Mouse (Mus musculus) frontal cortex, adult 2 months (tissue): ENCODE data around the gene Cdh12. TPM values are rescaled to one million over a fixed set of nuclear protein-coding genes. Genes with fewer than 3 reads are reported as not detected.
A peak's percentile ranks its signal among the peaks of the same experiment; 100 is the strongest.
"Not testable (repeated sequence)": the region's sequence is repeated elsewhere in the genome, so short reads cannot be mapped to it uniquely, and the experiment has no call there.

Experiments
- DNase-seq, 2 experiments: peaks; one replicate each; pipeline ENCODE4 v3.0.0; 2022; ENCODE audit warnings: low spot score in 1 of 2; ENCODE audit errors: extremely low spot score in 1 of 2
- polyA plus RNA-seq: library from polyadenylated mRNA; depleted of rRNA; stranded (reverse); fragments of >200 nt; gene quantifications from 2 replicates; pipeline ENCODE4 v1.2.3, GENCODE M21; 2012

Cdh12 gene
- polyA plus RNA-seq, 1 experiment: 4.7 TPM

DNA sequence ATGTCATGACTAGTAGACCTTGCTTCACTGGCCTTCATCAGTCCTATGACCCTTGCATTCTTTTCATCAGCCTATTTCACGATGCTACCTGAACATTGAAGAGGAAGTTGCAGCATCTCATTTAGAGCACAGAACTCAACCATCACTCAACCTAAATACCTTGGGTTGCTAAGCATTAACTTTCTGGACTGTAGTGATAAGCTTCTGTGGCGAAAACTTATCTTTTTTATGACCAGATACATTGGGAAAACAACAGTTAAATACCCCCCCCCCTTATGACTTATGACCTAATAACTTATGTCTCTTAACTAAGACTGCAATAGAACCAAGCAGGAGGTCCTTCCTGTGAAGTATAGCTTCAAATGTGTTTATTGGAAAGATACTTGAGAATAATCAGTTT is 620.2 kb downstream of the Cdh12 start:
- DNase-seq: no peak

GRCm38 (mm10) chr15:21092824-21093223 is 643.8 kb downstream of the Cdh12 start:
- DNase-seq: no peak

GRCm38 (mm10) chr15:21109009-21109841 is 660.2 kb downstream of the Cdh12 start:
- DNase-seq: peak in 1 of 2 experiments; percentile 34

- DNase-seq: peak in 1 of 2 experiments; percentile 17
These were observed 660.9 kb downstream of the Cdh12 start for GRCm38 (mm10) chr15:21109889-21110500.

DNA sequence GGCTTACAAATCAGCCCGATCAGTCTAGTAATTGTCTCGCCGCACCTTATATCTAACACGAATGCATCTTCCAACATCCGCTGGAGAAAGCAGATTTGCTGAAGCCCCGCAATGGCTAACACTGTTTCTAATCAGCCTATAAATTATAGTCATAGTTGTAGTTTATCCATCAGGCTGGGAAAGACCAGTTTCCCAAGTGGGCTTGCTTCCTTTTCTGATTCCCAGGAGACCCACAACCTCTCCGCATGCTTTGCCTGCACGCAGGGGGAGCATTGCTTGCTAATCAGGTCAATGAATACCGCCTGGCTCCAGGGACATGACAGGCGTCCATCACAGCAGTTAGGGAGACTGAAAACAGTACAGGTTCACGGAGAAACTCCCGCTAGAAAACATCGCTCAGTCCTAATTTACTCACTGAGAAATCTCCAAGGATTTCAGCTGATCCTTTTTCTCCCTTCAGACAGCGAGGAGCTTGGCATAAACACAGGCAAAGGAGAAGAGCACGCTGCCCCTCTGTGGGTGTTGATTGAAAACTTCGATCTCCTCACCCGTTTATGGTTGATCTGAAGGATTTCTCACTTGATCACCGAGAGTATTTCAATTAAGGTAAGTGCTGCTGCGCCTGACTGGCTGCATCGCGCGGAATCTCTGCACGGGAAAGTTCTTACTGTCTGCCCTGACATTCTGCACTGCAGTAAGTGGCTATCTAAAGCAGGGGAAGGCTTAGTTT is 662.0 kb downstream of the Cdh12 start:
- peak in 1 of 2 experiments; percentile 33 for DNase-seq

GRCm38 (mm10) chr15:21114775-21115174 is 665.7 kb downstream of the Cdh12 start:
- DNase-seq: not testable (repeated sequence)

DNA sequence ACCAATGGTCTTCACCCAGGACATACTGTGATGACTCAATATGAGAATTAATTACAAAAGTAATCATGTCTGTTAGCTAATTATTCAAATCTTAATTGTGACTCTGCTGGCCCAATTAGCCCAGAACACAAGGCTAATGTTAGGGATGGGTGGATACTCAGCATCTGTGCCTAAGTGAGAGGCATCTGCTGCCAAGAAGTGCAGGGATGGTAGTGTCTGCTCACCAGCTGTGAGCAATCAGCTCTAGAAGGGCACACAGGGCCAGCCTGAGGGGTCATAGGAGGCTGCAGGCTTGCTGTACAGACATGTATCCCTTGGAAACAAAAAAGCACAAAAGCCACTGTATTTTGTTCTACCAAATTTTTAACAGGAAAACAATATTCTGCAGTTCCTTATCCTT is 681.6 kb downstream of the Cdh12 start:
- DNase-seq: no peak

- DNase-seq: no peak
These were observed 683.9 kb downstream of the Cdh12 start for GRCm38 (mm10) chr15:21132999-21133398.

- no peak for DNase-seq
These were observed 697.8 kb downstream of the Cdh12 start for GRCm38 (mm10) chr15:21146896-21147295.

DNA sequence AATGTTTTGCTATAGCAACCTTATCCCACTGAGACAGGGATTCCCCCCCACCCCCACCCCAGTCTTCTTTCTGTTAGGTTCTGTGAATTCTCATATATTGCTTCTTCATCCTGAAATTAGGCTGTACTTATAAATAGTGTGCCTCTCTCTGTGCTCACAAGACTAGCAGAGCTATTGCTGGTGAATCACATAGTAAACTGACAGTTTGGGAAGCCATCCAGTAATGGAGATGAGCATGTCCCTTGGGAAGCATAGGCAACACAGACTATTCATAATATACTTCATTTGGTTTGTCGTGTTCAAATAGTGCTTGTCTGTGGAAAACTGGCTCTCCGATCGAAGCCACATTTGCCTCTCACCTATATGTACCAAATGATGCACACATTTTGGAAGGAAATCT is 704.5 kb downstream of the Cdh12 start:
- peak in 1 of 2 experiments; percentile 47 for DNase-seq

DNA sequence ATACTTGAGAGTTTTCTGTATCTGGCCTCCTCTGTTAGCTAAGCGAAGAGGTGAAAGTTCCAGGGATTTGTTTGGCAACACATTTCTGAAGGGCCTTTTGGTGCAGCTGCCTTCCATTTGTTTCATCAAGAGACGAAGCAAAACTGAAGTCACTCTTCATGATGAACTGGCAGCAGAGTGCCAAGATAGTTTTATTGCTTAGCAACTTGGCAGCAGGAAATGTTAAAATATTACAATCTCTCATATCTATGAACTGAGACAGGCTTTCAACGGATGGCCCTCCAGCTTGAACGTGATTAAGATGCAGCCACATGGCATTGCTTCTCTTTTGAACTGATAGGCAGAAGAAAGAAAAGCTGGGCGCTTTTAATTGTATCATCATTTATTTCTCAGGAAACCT is 730.7 kb downstream of the Cdh12 start:
- peak in 1 of 2 experiments; percentile 26 for DNase-seq

GRCm38 (mm10) chr15:21180191-21180590 is 731.1 kb downstream of the Cdh12 start:
- peak in 1 of 2 experiments; percentile 22 for DNase-seq

DNA sequence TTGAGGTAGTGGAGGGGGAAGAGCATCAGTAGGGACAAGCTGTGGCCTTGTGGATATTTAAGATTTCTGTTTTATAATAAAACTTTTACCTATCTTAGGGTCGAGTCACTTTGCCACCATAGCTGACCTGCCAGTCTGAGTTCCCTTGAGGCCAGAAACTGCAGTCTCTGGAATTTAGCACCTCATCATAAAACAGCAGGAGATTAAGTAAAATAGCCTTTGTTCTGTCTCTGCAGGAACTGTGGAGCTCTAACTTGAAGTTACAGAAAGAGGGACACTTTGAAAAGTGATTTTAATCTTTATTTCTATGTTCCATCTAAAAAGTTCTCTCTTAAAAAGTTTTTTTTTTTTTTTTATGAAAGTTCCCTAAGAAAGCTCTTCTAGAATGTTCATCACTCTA is 736.7 kb downstream of the Cdh12 start:
- no peak for DNase-seq

GRCm38 (mm10) chr15:21210089-21210488 is 761.0 kb downstream of the Cdh12 start:
- peak in 1 of 2 experiments; percentile 31 for DNase-seq

DNA sequence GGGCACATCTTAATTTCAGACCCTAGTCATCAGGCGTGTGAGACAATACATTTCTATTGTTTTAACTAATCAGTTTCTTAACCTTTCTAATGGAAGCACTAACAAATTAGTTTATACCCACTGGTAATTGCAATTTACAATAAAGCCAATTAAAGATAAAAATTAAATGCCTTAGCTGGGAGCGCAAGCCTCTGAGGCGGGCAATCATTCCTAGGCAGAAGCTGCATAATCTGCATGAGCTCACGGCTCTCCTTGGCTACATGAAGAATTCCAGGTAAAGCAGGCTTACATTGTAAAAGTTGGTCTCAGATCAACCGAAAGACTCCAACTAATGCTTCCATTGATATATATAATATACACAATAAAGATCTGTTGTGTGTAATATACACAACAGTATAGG is 773.9 kb downstream of the Cdh12 start:
- no peak for DNase-seq

GRCm38 (mm10) chr15:21261318-21261717 is 812.3 kb downstream of the Cdh12 start:
- peak in 1 of 2 experiments; percentile 25 for DNase-seq

GRCm38 (mm10) chr15:21269856-21270255 is 820.8 kb downstream of the Cdh12 start:
- no peak for DNase-seq

DNA sequence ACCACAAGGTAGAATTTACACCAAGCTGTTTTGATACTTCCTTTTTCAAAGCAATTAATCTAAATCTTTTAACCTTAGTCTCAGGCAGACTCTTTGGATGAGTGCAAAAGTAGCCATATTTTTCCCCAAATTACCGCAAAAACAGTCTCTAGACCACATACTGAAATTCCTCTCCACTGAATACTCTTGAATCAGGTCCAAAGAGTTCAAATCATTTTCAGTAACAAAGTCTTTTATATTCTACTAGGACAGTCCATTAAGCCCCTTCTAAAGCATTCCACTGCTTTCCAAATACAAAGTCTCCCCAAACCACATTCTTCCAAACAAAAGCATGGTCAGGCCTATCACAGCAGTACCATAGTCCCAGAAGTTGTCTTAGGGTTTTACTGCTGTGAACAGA is 848.0 kb downstream of the Cdh12 start:
- DNase-seq: no peak

GRCm38 (mm10) chr15:21315457-21315856 is 866.4 kb downstream of the Cdh12 start:
- DNase-seq: peak in 1 of 2 experiments; percentile 23

DNA sequence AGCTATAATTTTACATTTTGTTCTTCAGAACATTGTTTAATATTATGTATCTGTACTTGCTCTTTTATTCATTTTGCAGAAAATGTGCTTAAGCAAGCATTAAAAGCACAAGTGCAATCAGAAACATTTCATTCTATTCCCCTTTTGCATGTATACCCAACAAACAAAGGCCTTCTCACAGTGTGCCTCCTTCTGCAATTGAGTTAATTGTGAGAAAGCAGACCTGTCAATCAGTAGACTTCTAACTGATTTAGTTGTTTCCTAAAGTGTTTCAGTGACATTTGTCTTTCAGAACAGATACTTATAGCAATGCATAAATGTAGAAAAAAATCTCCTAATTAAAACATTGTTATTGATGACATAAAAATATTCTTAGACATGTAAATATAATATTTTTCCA is 894.8 kb downstream of the Cdh12 start:
- no peak for DNase-seq

- DNase-seq: no peak
These were observed 895.3 kb downstream of the Cdh12 start for GRCm38 (mm10) chr15:21344323-21344722.
